Mouse (Mus musculus): ENCODE data around the gene Tbc1d10a. TPM values are rescaled to one million over a fixed set of nuclear protein-coding genes. Genes with fewer than 3 reads are reported as not detected.
"Not testable (repeated sequence)": the region's sequence is repeated elsewhere in the genome, so short reads cannot be mapped to it uniquely, and the experiment has no call there.

Tbc1d10a gene
- polyA plus RNA-seq, 1 experiment: 112 TPM

- H3K4me3 ChIP-seq (ENCODE audit: control insufficient read depth, insufficient read depth, low read length): no peak overlapping the region
- 79% methylated on average over 1 of the region's 1 CpGs for WGBS
- TF ChIP-seq CTCF (IDR thresholded peaks at IDR 0.05; ENCODE audit: borderline replicate concordance, control insufficient read depth, extremely low read depth, insufficient read depth, low read length, poor library complexity): no peak
- TF ChIP-seq POLR2A (IDR thresholded peaks at IDR 0.05; ENCODE audit: control insufficient read depth, extremely low read depth, insufficient read depth, low read length, poor library complexity): no peak
- peaks cover 1% of the 10 kb centered on the region for H3K4me1 ChIP-seq (replicated peaks; ENCODE audit: control insufficient read depth, insufficient read depth, low read length)
- peaks cover 47% of the 10 kb centered on the region for H3K36me3 ChIP-seq (ENCODE audit: control insufficient read depth, insufficient read depth, low read length)
- H3K27ac ChIP-seq (ENCODE audit: control insufficient read depth, insufficient read depth, low read length): no peak overlapping the region
- no peak for DNase-seq
- H3K27me3 ChIP-seq (ENCODE audit: control insufficient read depth, insufficient read depth, low read length): no peaks in the 10 kb centered on the region
Measured at GRCm38 (mm10) chr11:4182061-4182460, 4.5 kb upstream of the Tbc1d10a start.

GRCm38 (mm10) chr11:4183511-4183910 lies 3.1 kb upstream of the Tbc1d10a start:
- Histone ChIP-seq H3K36me3 (ENCODE audit: control insufficient read depth, insufficient read depth, low read length) (peaks cover 33% of the 10 kb centered on the region), H3K4me1 (replicated peaks; ENCODE audit: control insufficient read depth, insufficient read depth, low read length) (peaks cover 10% of the 10 kb centered on the region), H3K27ac (ENCODE audit: control insufficient read depth, insufficient read depth, low read length) (no peak overlapping the region), H3K27me3 (ENCODE audit: control insufficient read depth, insufficient read depth, low read length) (no peaks in the 10 kb centered on the region), H3K4me3 (ENCODE audit: control insufficient read depth, insufficient read depth, low read length) (no peak overlapping the region)
- TF ChIP-seq CTCF (IDR thresholded peaks at IDR 0.05; ENCODE audit: borderline replicate concordance, control insufficient read depth, extremely low read depth, insufficient read depth, low read length, poor library complexity) (no peak), POLR2A (IDR thresholded peaks at IDR 0.05; ENCODE audit: control insufficient read depth, extremely low read depth, insufficient read depth, low read length, poor library complexity) (no peak)
- no peak for DNase-seq

DNA sequence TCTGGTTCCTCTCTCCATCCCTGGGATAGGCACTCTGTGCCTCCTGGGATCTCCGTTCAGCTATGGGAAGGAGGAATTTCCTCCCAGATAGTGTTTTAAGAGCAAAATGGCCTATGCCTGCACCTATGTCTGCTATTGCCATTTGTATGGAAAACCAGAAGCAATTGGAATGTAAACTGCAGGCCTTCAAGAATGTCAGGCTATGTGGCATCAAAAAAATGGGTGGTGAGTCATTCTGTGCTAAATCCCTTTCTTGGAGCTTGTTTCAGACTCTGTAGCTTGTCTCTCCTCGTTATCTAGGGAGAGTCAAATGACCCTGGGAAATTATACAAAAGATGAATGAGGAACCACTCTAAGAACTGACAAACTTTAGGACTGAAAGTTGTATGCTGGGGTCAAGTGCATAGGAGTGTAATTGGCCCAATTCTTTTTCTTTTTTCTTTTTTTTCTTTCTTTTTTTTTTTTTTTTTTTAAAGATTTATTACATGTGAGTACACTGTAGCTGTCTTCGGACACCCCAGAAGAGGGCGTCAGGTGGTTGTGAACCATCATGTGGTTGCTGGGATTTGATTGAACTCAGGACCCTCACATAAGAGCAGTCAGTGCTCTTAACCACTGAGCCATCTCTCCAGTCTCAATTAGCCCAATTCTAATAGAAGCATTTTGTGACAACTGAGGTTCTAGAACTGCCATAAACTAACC lies 2.2 kb upstream of the Tbc1d10a start:
- no peak overlapping the region for H3K4me3 ChIP-seq (ENCODE audit: control insufficient read depth, insufficient read depth, low read length)
- H3K36me3 ChIP-seq (ENCODE audit: control insufficient read depth, insufficient read depth, low read length): peaks cover 24% of the 10 kb centered on the region
- 76% methylated on average over 4 of the region's 4 CpGs for WGBS
- H3K27ac ChIP-seq (ENCODE audit: control insufficient read depth, insufficient read depth, low read length): no peak overlapping the region
- TF ChIP-seq POLR2A (IDR thresholded peaks at IDR 0.05; ENCODE audit: control insufficient read depth, extremely low read depth, insufficient read depth, low read length, poor library complexity) (no peak), CTCF (IDR thresholded peaks at IDR 0.05; ENCODE audit: borderline replicate concordance, control insufficient read depth, extremely low read depth, insufficient read depth, low read length, poor library complexity) (no peak)
- no peak for DNase-seq
- peaks cover 10% of the 10 kb centered on the region for H3K4me1 ChIP-seq (replicated peaks; ENCODE audit: control insufficient read depth, insufficient read depth, low read length)
- H3K27me3 ChIP-seq (ENCODE audit: control insufficient read depth, insufficient read depth, low read length): no peaks in the 10 kb centered on the region

DNA sequence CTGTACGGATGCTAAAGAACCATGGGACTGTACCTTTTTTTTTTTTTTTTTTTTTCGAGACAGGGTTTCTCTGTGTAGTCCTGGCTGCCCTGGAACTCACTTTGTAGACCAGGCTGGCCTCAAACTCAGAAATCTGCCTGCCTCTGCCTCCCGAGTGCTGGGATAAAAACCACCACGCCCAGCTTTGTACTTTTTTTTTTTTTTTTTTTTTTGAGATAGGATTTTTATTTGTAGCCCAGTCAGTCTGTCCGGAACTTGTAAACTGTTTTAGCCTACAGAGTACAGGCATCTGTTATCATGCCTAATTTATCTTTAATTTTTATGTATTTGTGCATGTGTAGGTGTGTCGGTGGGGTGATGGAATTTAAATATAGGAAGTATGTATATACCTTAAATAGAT lies 1.1 kb upstream of the Tbc1d10a start:
- peaks cover 12% of the 10 kb centered on the region for H3K4me1 ChIP-seq (replicated peaks; ENCODE audit: control insufficient read depth, insufficient read depth, low read length)
- WGBS: 93% methylated on average over 6 of the region's 6 CpGs

DNA sequence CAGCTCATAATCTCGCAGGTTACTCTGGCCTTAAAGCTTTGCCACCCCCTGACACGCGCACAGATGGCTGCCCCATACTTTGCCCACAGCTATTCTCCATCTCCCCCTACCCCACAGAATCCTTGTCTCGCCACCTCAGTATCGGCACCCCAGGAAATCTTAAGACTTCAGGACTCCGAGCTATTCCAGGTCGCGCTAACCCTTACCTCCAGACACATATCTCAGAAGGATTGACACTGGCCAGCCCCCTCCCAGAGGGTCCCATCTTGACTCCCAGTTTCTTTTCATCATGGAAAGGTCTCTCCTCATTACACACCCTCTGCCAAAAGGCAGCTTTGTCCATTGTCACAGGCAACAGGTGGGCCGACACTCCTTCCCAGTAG lies 720 bp downstream of the Tbc1d10a start:
- no peak for DNase-seq
- no peaks in the 10 kb centered on the region for H3K36me3 ChIP-seq (ENCODE audit: control insufficient read depth, insufficient read depth, low read length)
- H3K4me1 ChIP-seq (replicated peaks; ENCODE audit: control insufficient read depth, insufficient read depth, low read length): peaks cover 12% of the 10 kb centered on the region
- H3K27me3 ChIP-seq (ENCODE audit: control insufficient read depth, insufficient read depth, low read length): no peaks in the 10 kb centered on the region
- no peak overlapping the region for H3K27ac ChIP-seq (ENCODE audit: control insufficient read depth, insufficient read depth, low read length)
- TF ChIP-seq POLR2A (IDR thresholded peaks at IDR 0.05; ENCODE audit: control insufficient read depth, extremely low read depth, insufficient read depth, low read length, poor library complexity) (no peak), CTCF (IDR thresholded peaks at IDR 0.05; ENCODE audit: borderline replicate concordance, control insufficient read depth, extremely low read depth, insufficient read depth, low read length, poor library complexity) (no peak)
- H3K4me3 ChIP-seq (ENCODE audit: control insufficient read depth, insufficient read depth, low read length): peak overlapping the region; percentile 76
- WGBS: 31% methylated on average over 9 of the region's 9 CpGs

More for the DNA sequence above, 1.1 kb upstream of the Tbc1d10a start:
- not testable (repeated sequence) for H3K27me3 ChIP-seq (ENCODE audit: control insufficient read depth, insufficient read depth, low read length); H3K27ac ChIP-seq (ENCODE audit: control insufficient read depth, insufficient read depth, low read length); DNase-seq; H3K4me3 ChIP-seq (ENCODE audit: control insufficient read depth, insufficient read depth, low read length)
- H3K36me3 ChIP-seq (ENCODE audit: control insufficient read depth, insufficient read depth, low read length): peaks cover 15% of the 10 kb centered on the region

- no peak overlapping the region for H3K27ac ChIP-seq (ENCODE audit: control insufficient read depth, insufficient read depth, low read length)
- TF ChIP-seq POLR2A (IDR thresholded peaks at IDR 0.05; ENCODE audit: control insufficient read depth, extremely low read depth, insufficient read depth, low read length, poor library complexity) (no peak), CTCF (IDR thresholded peaks at IDR 0.05; ENCODE audit: borderline replicate concordance, control insufficient read depth, extremely low read depth, insufficient read depth, low read length, poor library complexity) (no peak)
- DNase-seq: no peak
- no peaks in the 10 kb centered on the region for H3K27me3 ChIP-seq (ENCODE audit: control insufficient read depth, insufficient read depth, low read length)
- peaks cover 12% of the 10 kb centered on the region for H3K4me1 ChIP-seq (replicated peaks; ENCODE audit: control insufficient read depth, insufficient read depth, low read length)
- H3K4me3 ChIP-seq (ENCODE audit: control insufficient read depth, insufficient read depth, low read length): no peak overlapping the region
- H3K36me3 ChIP-seq (ENCODE audit: control insufficient read depth, insufficient read depth, low read length): no peaks in the 10 kb centered on the region
- WGBS: 93% methylated on average over 6 of the region's 6 CpGs
Measured at GRCm38 (mm10) chr11:4189182-4189581, 2.6 kb downstream of the Tbc1d10a start.

- H3K4me3 ChIP-seq (ENCODE audit: control insufficient read depth, insufficient read depth, low read length): no peak overlapping the region
Measured at GRCm38 (mm10) chr11:4190677-4191076, 4.1 kb downstream of the Tbc1d10a start.

More at GRCm38 (mm10) chr11:4190677-4191076, 4.1 kb downstream of the Tbc1d10a start:
- H3K27ac ChIP-seq (ENCODE audit: control insufficient read depth, insufficient read depth, low read length): no peak overlapping the region
- H3K4me1 ChIP-seq (replicated peaks; ENCODE audit: control insufficient read depth, insufficient read depth, low read length): peaks cover 12% of the 10 kb centered on the region
- no peak for TF ChIP-seq POLR2A (IDR thresholded peaks at IDR 0.05; ENCODE audit: control insufficient read depth, extremely low read depth, insufficient read depth, low read length, poor library complexity)
- no peak for TF ChIP-seq CTCF (IDR thresholded peaks at IDR 0.05; ENCODE audit: borderline replicate concordance, control insufficient read depth, extremely low read depth, insufficient read depth, low read length, poor library complexity)
- H3K36me3 ChIP-seq (ENCODE audit: control insufficient read depth, insufficient read depth, low read length): no peaks in the 10 kb centered on the region
- H3K27me3 ChIP-seq (ENCODE audit: control insufficient read depth, insufficient read depth, low read length): no peaks in the 10 kb centered on the region
- 90% methylated on average over 3 of the region's 3 CpGs for WGBS
- no peak for DNase-seq

Data from thymus, adult 2 months (tissue).